Mouse (Mus musculus) erythroid progenitor cell, adult 5-6 weeks (primary cell): ENCODE measurements around the gene Rad52. TPM values are rescaled to one million over a fixed set of nuclear protein-coding genes. Genes with fewer than 3 reads are reported as not detected.

Source experiments
- ATAC-seq: replicated peaks from 2 replicates; pipeline ENCODE4 v1.8.0; 2016; ENCODE audit warnings: moderate number of reproducible peaks, mild to moderate bottlenecking, moderate TSS enrichment, inconsistent platforms; ENCODE audit not compliant: poor library complexity, low FRiP score, severe bottlenecking
- total RNA-seq, 2 experiments: library from RNA; stranded (forward) in 1 of 2; stranded (reverse) in 1 of 2; fragments of 150-400 nt in 1 of 2; fragments of 186-747, 209-891 nt in 1 of 2; gene quantifications; 2 replicates each; pipeline versions ENCODE4 v1.2.3 to v1.2.4; 2015 to 2017; ENCODE audit warnings: low replicate concordance in 2 of 2

Gene Rad52
- total RNA-seq (2015; ENCODE audit: low replicate concordance) = 10.1 and 19.1 TPM in 2 replicates
- total RNA-seq (2017; ENCODE audit: low replicate concordance) = 7.0 and 7.3 TPM in 2 replicates

DNA sequence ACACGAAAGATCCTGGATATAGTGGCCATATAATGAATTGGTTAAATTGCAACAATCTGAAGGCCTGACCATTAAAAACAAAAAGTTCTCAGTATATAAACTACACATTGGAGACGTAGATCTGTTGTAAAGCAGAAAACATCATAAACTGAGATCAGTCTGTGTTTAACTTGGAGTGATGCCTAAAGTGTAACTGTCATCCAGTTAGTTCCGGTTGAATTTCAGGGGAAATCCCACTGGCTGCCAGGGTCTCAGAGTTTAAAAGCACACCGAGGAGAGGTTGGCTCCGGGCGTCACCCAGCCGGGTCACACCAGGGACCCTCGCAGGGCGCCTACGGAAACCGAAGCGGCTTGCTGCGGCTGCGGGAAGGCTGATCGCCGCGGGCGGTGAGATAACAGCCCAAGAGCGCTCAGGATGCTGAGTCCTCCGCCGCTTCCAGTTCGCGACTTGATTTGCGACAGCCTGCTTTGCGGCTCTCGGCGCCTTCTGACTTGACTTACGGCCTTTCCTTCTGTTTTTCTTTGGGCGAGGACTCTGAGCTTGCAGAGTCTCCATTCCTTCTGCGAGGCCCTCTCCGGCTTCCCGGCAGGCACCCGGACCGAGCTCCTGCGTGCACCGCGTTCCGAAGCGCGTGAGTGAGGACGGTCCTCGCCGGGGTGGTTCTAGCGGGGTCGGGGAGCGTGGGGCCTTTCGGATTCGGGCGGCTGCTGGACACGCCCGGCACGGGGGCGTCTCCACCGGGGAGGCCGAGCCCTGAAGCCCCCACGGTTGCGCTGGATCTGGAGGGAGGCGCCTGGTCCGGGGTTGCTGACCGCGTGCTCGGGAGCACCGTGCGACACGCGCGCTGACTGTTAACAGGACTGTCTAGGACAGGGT, at the start of gene Rad52:
Gene Rad52, plus strand, starts transcription at position 495 of the 877 bp plus-strand sequence.
- ATAC-seq = peak; percentile 90

GRCm38 (mm10) chr6:119854156-119854555, 48.3 kb upstream of the Rad52 start:
- ATAC-seq = no peak

DNA sequence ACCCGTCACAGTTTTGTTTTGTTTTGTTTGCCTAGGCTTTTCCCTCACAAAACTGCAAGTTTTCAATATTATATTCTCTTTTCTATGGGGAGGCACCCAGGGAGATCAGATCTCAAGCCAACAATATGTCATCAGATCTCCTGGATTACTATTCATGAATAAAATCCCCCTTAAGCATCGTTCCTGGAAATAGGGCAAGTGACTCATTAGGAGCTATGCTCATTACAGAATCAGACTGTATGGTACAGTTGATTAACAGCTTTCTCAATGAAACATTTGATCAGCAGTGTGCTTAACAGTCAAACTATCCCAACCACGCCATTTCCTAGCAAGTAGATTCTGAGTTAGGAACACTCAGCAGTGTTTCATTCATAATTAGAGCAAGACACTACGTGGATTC, 47.0 kb upstream of the Rad52 start:
- ATAC-seq = no peak

DNA sequence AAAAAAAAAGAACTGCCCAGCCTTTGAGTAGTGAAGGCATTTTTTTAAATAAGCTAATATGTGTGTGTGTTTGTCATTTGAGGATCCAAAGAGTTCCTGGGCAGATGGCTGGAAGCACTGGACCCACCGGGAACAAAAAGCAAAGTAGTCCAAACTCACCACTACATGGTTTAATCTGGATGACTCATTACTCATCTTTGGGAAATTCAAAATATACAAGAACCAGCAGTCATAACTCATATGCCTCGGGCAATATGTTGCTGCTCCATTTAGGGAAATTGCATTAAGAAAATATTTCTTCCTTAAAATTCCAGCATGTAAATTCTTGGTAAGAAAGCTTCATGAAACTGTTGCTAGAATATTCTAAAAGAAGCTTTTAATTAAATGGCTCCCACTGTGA, 42.3 kb upstream of the Rad52 start:
- ATAC-seq = no peak

- no peak for ATAC-seq
These were observed 41.0 kb upstream of the Rad52 start for GRCm38 (mm10) chr6:119861519-119861918.

DNA sequence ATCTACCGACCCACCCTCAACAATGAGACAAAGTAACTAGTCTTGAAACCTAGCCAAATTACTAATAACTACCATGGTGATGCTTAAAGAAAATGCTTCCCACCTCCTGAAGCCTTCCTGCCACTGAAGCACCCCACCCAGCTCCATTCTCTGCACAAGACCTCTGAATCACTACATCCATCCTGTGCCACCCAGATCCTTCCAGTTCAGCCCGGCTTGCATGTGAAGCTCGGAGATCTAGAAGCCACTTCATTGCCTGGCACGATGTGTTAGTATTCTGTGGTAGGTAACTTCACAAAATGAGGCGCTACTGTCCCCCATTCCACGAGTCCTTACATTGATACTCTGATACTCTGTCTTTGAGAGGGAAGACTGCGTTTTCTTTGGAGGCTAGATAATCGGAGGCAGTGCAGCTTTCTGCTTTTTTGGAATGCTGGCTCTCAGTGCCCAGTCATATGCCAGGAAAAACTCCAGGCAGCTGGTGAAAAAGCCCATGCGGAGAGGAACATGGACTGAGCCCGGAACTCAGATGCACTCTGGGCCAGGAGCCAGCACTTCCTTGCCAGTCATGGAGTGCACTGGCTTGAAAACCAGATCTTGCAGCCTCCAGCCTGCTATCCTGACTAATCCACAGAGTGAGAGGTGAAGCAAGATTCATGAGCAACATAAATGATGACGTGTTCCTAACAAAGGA, 38.0 kb upstream of the Rad52 start:
- ATAC-seq = no peak

DNA sequence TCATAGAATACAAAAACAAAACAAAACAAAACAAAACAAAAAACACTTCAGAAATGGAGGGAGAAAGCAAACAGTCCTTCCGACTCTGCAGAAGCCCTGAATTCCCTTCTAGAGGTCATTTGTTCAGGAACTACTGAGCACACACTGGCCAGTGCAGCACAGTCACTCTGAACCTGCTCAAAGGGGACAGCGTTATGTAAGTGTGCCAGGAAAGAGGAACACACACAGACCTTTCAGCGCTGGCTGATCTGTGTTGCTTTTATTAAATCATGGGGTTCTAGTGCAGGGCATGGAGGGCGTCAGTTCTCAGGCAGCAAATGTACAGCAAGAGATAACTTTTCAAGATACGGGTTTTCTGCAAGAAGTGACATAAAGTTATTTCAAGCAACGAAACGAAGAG, 19.3 kb upstream of the Rad52 start:
- no peak for ATAC-seq

DNA sequence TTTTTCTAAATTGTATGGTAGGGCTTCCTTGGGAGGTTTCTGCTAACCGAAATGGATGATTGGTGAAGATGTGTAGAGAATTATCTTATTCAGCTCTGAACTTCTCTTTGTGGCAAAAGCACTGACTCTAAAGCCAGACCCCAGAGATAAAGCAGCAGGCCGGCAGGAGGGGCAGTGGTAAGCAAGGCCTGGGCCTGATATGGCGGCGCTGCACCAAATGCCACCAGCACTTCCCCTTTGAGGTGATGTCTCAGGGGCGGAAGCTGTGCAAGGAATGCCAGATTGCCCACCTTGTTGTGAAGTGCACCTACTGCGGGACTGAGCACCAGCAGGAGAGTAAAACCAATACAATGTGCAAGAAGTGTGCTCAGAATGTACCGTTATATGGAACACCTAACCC, 9.8 kb upstream of the Rad52 start:
- no peak for ATAC-seq

- ATAC-seq = no peak
These were observed 737 bp downstream of the Rad52 start for GRCm38 (mm10) chr6:119903081-119903789.

DNA sequence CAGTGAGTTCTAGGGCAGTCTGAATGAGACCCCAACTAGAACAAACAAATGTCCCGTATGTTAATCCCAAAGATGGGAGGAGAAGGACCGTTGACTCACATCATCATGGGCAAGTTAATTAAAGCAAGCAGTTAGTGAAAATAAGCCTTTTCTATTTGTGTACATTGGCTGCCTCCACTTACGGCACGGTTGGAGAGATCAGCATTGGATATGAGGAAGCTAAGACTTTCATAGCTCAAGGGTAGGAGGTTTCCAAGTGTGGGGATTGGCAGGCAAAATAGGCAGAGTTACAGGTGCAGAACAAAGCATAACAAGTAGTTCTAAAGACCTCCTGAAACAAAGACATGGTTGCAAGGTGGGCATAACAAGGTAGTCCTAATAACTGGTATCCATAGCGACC, 3.0 kb downstream of the Rad52 start:
- ATAC-seq = no peak

DNA sequence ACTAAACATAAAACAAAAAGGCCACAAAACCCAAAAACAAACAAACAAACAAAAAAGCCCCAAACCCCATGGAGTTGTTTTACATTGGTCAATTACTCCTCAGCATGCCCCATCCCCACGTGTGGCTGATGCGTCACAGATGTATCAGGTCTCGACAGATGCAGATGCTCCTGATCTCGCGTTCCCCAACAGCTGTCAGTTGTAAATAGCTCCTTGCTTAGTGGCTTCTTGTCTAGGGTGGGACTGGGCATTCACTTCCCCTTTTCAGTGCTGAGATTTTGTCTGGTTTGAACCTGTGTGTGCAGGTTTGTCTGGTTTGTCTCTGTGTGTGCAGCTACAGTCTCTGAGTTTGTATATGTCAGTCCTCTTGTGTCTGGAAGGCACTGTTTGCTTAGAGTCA, 9.5 kb downstream of the Rad52 start:
- no peak for ATAC-seq

- no peak for ATAC-seq
These were observed 13.2 kb downstream of the Rad52 start for GRCm38 (mm10) chr6:119915710-119916109.

- no peak for ATAC-seq
These were observed 16.2 kb downstream of the Rad52 start for GRCm38 (mm10) chr6:119918561-119919181.

- no peak for ATAC-seq
These were observed 19.6 kb downstream of the Rad52 start for GRCm38 (mm10) chr6:119922136-119922535.

GRCm38 (mm10) chr6:119922544-119922943, 20.0 kb downstream of the Rad52 start:
- no peak for ATAC-seq

- ATAC-seq = no peak
These were observed 21.9 kb downstream of the Rad52 start for GRCm38 (mm10) chr6:119924235-119925005.
